Mouse (Mus musculus) kidney, embryonic 16.5 days (tissue): ENCODE data around the gene Lgi4. TPM values are rescaled to one million over a fixed set of nuclear protein-coding genes. Genes with fewer than 3 reads are reported as not detected.

Experiments
- ATAC-seq: fragments of 200-750 bp; cut with Nextera tagmentation; 2 replicates; pipeline ENCODE4 v1.8.0; 2017; ENCODE audit warnings: moderate TSS enrichment; ENCODE audit not compliant: low FRiP score, low TSS enrichment
- H3K27ac ChIP-seq: fragments of 300-500 bp; sonication (generic); 2 replicates; pipeline ENCODE4 v1.5.1; 2014; ENCODE audit warnings: low read length
- H3K27me3 ChIP-seq: fragments of 300-500 bp; sonication (generic); 2 replicates; pipeline ENCODE4 v1.6.1; 2014; ENCODE audit warnings: low read length, control low read depth, mixed read lengths; ENCODE audit not compliant: insufficient read depth
- H3K36me3 ChIP-seq: fragments of 300-500 bp; sonication (generic); 2 replicates; pipeline ENCODE4 v1.6.1; 2014; ENCODE audit warnings: low read length, control low read depth, mixed read lengths; ENCODE audit not compliant: insufficient read depth
- H3K4me1 ChIP-seq: fragments of 300-500 bp; sonication (generic); 2 replicates; pipeline ENCODE4 v1.6.1; 2014; ENCODE audit warnings: low read length, control low read depth, mixed read lengths; ENCODE audit not compliant: insufficient read depth
- H3K4me2 ChIP-seq: fragments of 300-500 bp; sonication (generic); replicated peaks from 2 replicates; pipeline ENCODE4 v1.6.1; 2014; ENCODE audit warnings: low read depth, low read length
- H3K4me3 ChIP-seq: fragments of 300-500 bp; sonication (generic); 2 replicates; pipeline ENCODE4 v1.5.1; 2014; ENCODE audit warnings: mild to moderate bottlenecking, low read length
- H3K9ac ChIP-seq: fragments of 300-500 bp; sonication (generic); replicated peaks from 2 replicates; pipeline ENCODE4 v1.6.1; 2014; ENCODE audit warnings: low read length
- H3K9me3 ChIP-seq: fragments of 300-500 bp; sonication (generic); 2 replicates; pipeline ENCODE4 v1.6.1; 2016; ENCODE audit warnings: low read length, control low read depth
- WGBS: fragments of 180-500 bp; shearing (Covaris S2); extraction: QIAGEN DNeasy Blood & Tissue Kit; methylation state at CpG from one replicate; pipeline ENCODE4 v1.1.7; 2014; 5-methylcytosine and 5-hydroxymethylcytosine counted together
- polyA plus RNA-seq: library from polyadenylated mRNA; unstranded; fragments of >200 nt; fragmentation: Nextera tagmentation; extraction: Ambion mirVana; gene quantifications from 2 replicates; pipeline ENCODE4 v1.2.1, GENCODE M21; 2015

Lgi4 gene
- polyA plus RNA-seq, 1 experiment from 2014 or later, result 0.32 TPM

- no peak overlapping the region for H3K4me3 ChIP-seq
- peaks cover 14% of the 10 kb centered on the region; the same call in 1 of the 2 replicates for H3K27me3 ChIP-seq
- peaks cover 13% of the 10 kb centered on the region for H3K4me1 ChIP-seq
- H3K9ac ChIP-seq, result no peak overlapping the region
- H3K9me3 ChIP-seq, result no peaks in the 10 kb centered on the region
- H3K27ac ChIP-seq, result no peak overlapping the region
- ATAC-seq, result no peak
- 68% methylated on average over 2 of the region's 2 CpGs for WGBS
- H3K4me2 ChIP-seq, result no peak overlapping the region
- no peaks in the 10 kb centered on the region for H3K36me3 ChIP-seq
Measured at GRCm38 (mm10) chr7:31037675-31038074, 21.5 kb upstream of the Lgi4 start.

GRCm38 (mm10) chr7:31039011-31039410, 20.1 kb upstream of the Lgi4 start:
- Histone ChIP-seq H3K27me3 (peaks cover 23% of the 10 kb centered on the region), H3K9me3 (no peaks in the 10 kb centered on the region), H3K4me3 (no peak overlapping the region), H3K4me1 (peaks cover 15% of the 10 kb centered on the region), H3K27ac (no peak overlapping the region), H3K4me2 (no peak overlapping the region), H3K36me3 (no peaks in the 10 kb centered on the region), H3K9ac (no peak overlapping the region)
- WGBS, result 88% methylated on average over 4 of the region's 4 CpGs
- ATAC-seq, result no peak

DNA sequence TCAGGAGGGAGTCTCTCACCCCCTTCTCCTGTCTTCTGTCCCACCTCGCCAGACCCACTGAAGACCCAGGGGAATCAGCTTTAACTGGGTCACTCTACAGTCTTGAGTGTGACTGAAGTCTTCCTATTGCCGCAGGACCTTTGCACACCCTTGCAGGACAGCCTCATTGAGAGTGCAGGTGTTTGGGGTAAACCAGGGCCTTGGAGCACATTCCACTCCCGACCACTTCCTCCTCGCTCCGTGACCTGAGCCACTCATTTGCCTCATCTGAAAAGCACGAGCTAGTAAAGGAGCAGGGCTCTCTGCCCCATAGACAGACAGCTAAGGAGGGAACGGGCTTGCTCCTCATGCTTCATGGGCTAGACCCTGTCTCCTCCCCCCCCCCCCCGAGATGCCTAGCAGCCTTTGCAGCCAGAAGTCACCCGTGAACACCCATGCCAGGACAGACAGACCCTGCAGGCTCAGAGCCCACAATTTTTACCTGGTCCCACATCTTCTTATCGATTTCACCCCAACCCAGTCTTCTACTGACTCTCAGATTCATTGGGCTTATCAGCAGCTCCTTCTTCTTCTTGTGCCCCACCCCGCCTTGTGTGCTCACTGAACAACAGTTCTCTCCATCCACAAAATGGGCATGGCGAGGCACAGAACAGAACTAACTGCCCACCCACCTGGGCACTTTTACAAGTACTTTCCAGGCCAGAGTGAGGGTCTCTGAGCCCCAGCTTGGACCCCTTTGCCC, 18.7 kb upstream of the Lgi4 start:
- 81% methylated on average over 11 of the region's 12 CpGs for WGBS
- no peak for ATAC-seq
- Histone ChIP-seq H3K9ac (no peak overlapping the region), H3K36me3 (no peaks in the 10 kb centered on the region), H3K27me3 (peaks cover 32% of the 10 kb centered on the region), H3K4me2 (no peak overlapping the region), H3K4me3 (no peak overlapping the region), H3K27ac (no peak overlapping the region), H3K9me3 (no peaks in the 10 kb centered on the region), H3K4me1 (peaks cover 15% of the 10 kb centered on the region)

DNA sequence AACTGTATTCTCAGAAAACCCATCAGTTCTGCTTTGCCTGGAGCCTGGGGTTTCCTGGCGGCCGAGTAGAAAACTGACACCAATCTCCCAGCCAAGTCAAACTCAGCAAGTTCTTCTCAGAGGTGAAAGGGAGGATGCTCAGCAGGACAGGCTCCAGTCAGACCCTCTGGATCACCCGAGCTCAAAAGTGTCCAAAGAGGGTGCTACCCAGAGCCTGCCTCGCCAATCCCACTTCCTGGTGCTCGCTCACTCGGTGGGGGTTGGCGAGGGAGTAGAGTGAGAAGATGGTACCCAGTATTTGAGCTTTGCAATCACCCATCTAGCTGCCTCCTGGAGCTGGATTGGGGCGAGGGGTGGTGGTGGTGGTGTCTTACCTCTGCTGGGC, 18.1 kb upstream of the Lgi4 start:
- H3K9ac ChIP-seq, result no peak overlapping the region
- peaks cover 15% of the 10 kb centered on the region for H3K4me1 ChIP-seq
- 48% methylated on average over 8 of the region's 8 CpGs for WGBS
- no peak overlapping the region for H3K27ac ChIP-seq
- H3K27me3 ChIP-seq, result peaks cover 32% of the 10 kb centered on the region
- peak overlapping the region; percentile 43 for H3K4me3 ChIP-seq
- no peaks in the 10 kb centered on the region for H3K9me3 ChIP-seq
- no peaks in the 10 kb centered on the region for H3K36me3 ChIP-seq
- no peak for ATAC-seq
- H3K4me2 ChIP-seq, result peak overlapping the region; percentile 61

- H3K27me3 ChIP-seq, result peaks cover 32% of the 10 kb centered on the region
- peak; percentile 73; the same call in 1 of the 2 replicates for ATAC-seq
- peak overlapping the region; percentile 55 for H3K9ac ChIP-seq
- H3K9me3 ChIP-seq, result no peaks in the 10 kb centered on the region
- WGBS, result under 1% methylated on average over 28 of the region's 28 CpGs
- no peaks in the 10 kb centered on the region for H3K36me3 ChIP-seq
- no peak overlapping the region; the same call in 1 of the 2 replicates for H3K27ac ChIP-seq
- peak overlapping the region; percentile 61 for H3K4me2 ChIP-seq
- H3K4me1 ChIP-seq, result peaks cover 15% of the 10 kb centered on the region
- H3K4me3 ChIP-seq, result peak overlapping the region; percentile 43
Measured at GRCm38 (mm10) chr7:31041662-31042315, 17.4 kb upstream of the Lgi4 start.

DNA sequence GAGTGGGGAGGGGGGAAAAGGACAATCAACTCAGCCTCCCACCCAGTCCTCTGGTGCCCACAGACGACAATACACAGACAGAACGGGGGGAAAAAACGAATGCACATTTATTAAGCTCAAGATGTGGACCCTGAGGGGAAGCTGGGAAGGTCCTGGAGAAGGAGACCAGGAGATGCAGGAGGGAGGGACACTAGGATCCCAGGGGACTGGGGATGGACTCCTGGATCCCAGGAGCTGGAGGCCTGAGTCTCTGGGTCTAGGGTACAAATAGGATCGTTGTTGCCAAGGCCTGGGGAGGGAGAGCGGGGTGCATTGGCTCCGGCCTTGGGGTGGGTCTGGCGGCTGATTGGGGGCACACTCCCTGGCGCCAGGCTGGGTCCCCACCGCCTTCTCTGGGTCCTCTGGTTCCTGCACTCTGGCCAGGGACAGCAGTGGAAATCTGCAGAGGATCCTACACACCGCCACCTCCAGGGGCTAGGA, 16.7 kb upstream of the Lgi4 start, which contains the start of gene Fxyd5:
Gene Fxyd5, minus strand, starts transcription at position 51 of the 480 bp plus-strand sequence.
- H3K27ac ChIP-seq, result no peak within 1 kb of the TSS; the same call in 1 of the 2 replicates
- peaks cover 34% of the 10 kb centered on the region for H3K27me3 ChIP-seq
- H3K4me2 ChIP-seq, result peak within 1 kb of the TSS; percentile 61
- ATAC-seq, result no peak
- H3K4me1 ChIP-seq, result peaks cover 15% of the 10 kb centered on the region
- H3K36me3 ChIP-seq, result no peaks in the 10 kb centered on the region
- H3K9ac ChIP-seq, result peak within 1 kb of the TSS; percentile 55
- H3K9me3 ChIP-seq, result no peaks in the 10 kb centered on the region
- 38% methylated on average over 10 of the region's 10 CpGs for WGBS
- H3K4me3 ChIP-seq, result peak within 1 kb of the TSS; percentile 43

- H3K27ac ChIP-seq, result no peak overlapping the region
- no peaks in the 10 kb centered on the region for H3K9me3 ChIP-seq
- H3K4me1 ChIP-seq, result peaks cover 36% of the 10 kb centered on the region
- peak overlapping the region; percentile 37; the same call in 1 of the 2 replicates for H3K4me2 ChIP-seq
- no peaks in the 10 kb centered on the region for H3K36me3 ChIP-seq
- no peak for ATAC-seq
- no peak overlapping the region for H3K9ac ChIP-seq
- H3K4me3 ChIP-seq, result peak overlapping the region; percentile 8
- 16% methylated on average over 5 of the region's 5 CpGs for WGBS
- peaks cover 64% of the 10 kb centered on the region for H3K27me3 ChIP-seq
Measured at GRCm38 (mm10) chr7:31049135-31049845, 9.9 kb upstream of the Lgi4 start.

GRCm38 (mm10) chr7:31049846-31050281, 9.3 kb upstream of the Lgi4 start:
- Histone ChIP-seq H3K9me3 (no peaks in the 10 kb centered on the region), H3K4me2 (peak overlapping the region; percentile 37), H3K4me3 (peak overlapping the region; percentile 8), H3K27me3 (peaks cover 62% of the 10 kb centered on the region), H3K27ac (no peak overlapping the region), H3K36me3 (no peaks in the 10 kb centered on the region), H3K4me1 (peaks cover 42% of the 10 kb centered on the region), H3K9ac (0 out of 2 replicates have a peak overlapping the region, but pooled peaks have one; percentile 5)
- 1% methylated on average over 10 of the region's 15 CpGs for WGBS
- ATAC-seq, result no peak

GRCm38 (mm10) chr7:31050487-31050886, 8.7 kb upstream of the Lgi4 start:
- Histone ChIP-seq H3K36me3 (no peaks in the 10 kb centered on the region), H3K9me3 (no peaks in the 10 kb centered on the region), H3K4me2 (peak overlapping the region; percentile 37; the same call in 1 of the 2 replicates), H3K9ac (no peak overlapping the region), H3K27me3 (peaks cover 62% of the 10 kb centered on the region), H3K4me1 (peaks cover 48% of the 10 kb centered on the region), H3K27ac (no peak overlapping the region), H3K4me3 (peak overlapping the region; percentile 8; the same call in 1 of the 2 replicates)
- ATAC-seq, result no peak
- 2% methylated on average over 6 of the region's 6 CpGs for WGBS
